Mouse (Mus musculus): ENCODE measurements around the gene Pde1a. TPM values are rescaled to one million over a fixed set of nuclear protein-coding genes. Genes with fewer than 3 reads are reported as not detected.

Gene Pde1a
- polyA plus RNA-seq, 1 experiment from 2014 or later: 9.0 TPM

- DNase-seq (ENCODE audit: low spot score) (no peak), ATAC-seq (ENCODE audit: low FRiP score) (no peak)
- H3K9me3 ChIP-seq (ENCODE audit: control insufficient read depth, low read length): no peaks in the 10 kb centered on the region
- 65% methylated on average over 3 of the region's 3 CpGs for WGBS
- H3K4me1 ChIP-seq (replicated peaks; ENCODE audit: control insufficient read depth, insufficient read depth, low read length): no peaks in the 10 kb centered on the region
- no peaks in the 10 kb centered on the region for H3K27me3 ChIP-seq (ENCODE audit: control insufficient read depth, insufficient read depth, low read length)
- H3K27ac ChIP-seq: no peak overlapping the region
- no peak overlapping the region for H3K4me3 ChIP-seq (replicated peaks; ENCODE audit: low read length)
- no peaks in the 10 kb centered on the region for H3K36me3 ChIP-seq (replicated peaks; ENCODE audit: control insufficient read depth, insufficient read depth)
- H3K4me2 ChIP-seq (replicated peaks): no peak overlapping the region
- H3K9ac ChIP-seq: no peak overlapping the region
Observed at GRCm38 (mm10) chr2:79819543-79819942, 309.7 kb downstream of the Pde1a start.

- no peaks in the 10 kb centered on the region for H3K27me3 ChIP-seq (ENCODE audit: control insufficient read depth, insufficient read depth, low read length)
- no peak for DNase-seq (ENCODE audit: low spot score)
- H3K4me3 ChIP-seq (replicated peaks; ENCODE audit: low read length): no peak overlapping the region
- 77% methylated on average over 3 of the region's 3 CpGs for WGBS
- H3K4me2 ChIP-seq (replicated peaks): no peak overlapping the region
- no peak overlapping the region for H3K27ac ChIP-seq
- H3K4me1 ChIP-seq (replicated peaks; ENCODE audit: control insufficient read depth, insufficient read depth, low read length): no peaks in the 10 kb centered on the region
- ATAC-seq (ENCODE audit: low FRiP score): no peak
- no peak overlapping the region for H3K9ac ChIP-seq
- H3K36me3 ChIP-seq (replicated peaks; ENCODE audit: control insufficient read depth, insufficient read depth): no peaks in the 10 kb centered on the region
- H3K9me3 ChIP-seq (ENCODE audit: control insufficient read depth, low read length): no peaks in the 10 kb centered on the region
Observed at GRCm38 (mm10) chr2:79815708-79816484, 313.4 kb downstream of the Pde1a start.

GRCm38 (mm10) chr2:79798627-79799026 is 330.6 kb downstream of the Pde1a start:
- Histone ChIP-seq H3K4me2 (replicated peaks) (no peak overlapping the region), H3K27ac (no peak overlapping the region), H3K9me3 (ENCODE audit: control insufficient read depth, low read length) (no peaks in the 10 kb centered on the region), H3K9ac (no peak overlapping the region), H3K4me3 (replicated peaks; ENCODE audit: low read length) (no peak overlapping the region), H3K4me1 (replicated peaks; ENCODE audit: control insufficient read depth, insufficient read depth, low read length) (no peaks in the 10 kb centered on the region), H3K27me3 (ENCODE audit: control insufficient read depth, insufficient read depth, low read length) (no peaks in the 10 kb centered on the region), H3K36me3 (replicated peaks; ENCODE audit: control insufficient read depth, insufficient read depth) (no peaks in the 10 kb centered on the region)
- DNase-seq (ENCODE audit: low spot score) (no peak), ATAC-seq (ENCODE audit: low FRiP score) (no peak)
- 15% methylated on average over 7 of the region's 7 CpGs for WGBS

GRCm38 (mm10) chr2:79797444-79797843 is 331.8 kb downstream of the Pde1a start:
- DNase-seq (ENCODE audit: low spot score) (no peak), ATAC-seq (ENCODE audit: low FRiP score) (no peak)
- Histone ChIP-seq H3K27me3 (ENCODE audit: control insufficient read depth, insufficient read depth, low read length) (no peaks in the 10 kb centered on the region), H3K9me3 (ENCODE audit: control insufficient read depth, low read length) (no peaks in the 10 kb centered on the region), H3K4me1 (replicated peaks; ENCODE audit: control insufficient read depth, insufficient read depth, low read length) (no peaks in the 10 kb centered on the region), H3K4me2 (replicated peaks) (no peak overlapping the region), H3K4me3 (replicated peaks; ENCODE audit: low read length) (no peak overlapping the region), H3K9ac (no peak overlapping the region), H3K36me3 (replicated peaks; ENCODE audit: control insufficient read depth, insufficient read depth) (no peaks in the 10 kb centered on the region), H3K27ac (no peak overlapping the region)
- 65% methylated on average over 2 of the region's 2 CpGs for WGBS

- H3K4me1 ChIP-seq (replicated peaks; ENCODE audit: control insufficient read depth, insufficient read depth, low read length): no peaks in the 10 kb centered on the region
- no peak overlapping the region for H3K4me3 ChIP-seq (replicated peaks; ENCODE audit: low read length)
- WGBS: 82% methylated on average over 2 of the region's 2 CpGs
- no peak overlapping the region for H3K9ac ChIP-seq
- H3K36me3 ChIP-seq (replicated peaks; ENCODE audit: control insufficient read depth, insufficient read depth): no peaks in the 10 kb centered on the region
- no peak overlapping the region for H3K27ac ChIP-seq
- ATAC-seq (ENCODE audit: low FRiP score): no peak
- H3K4me2 ChIP-seq (replicated peaks): no peak overlapping the region
- H3K27me3 ChIP-seq (ENCODE audit: control insufficient read depth, insufficient read depth, low read length): no peaks in the 10 kb centered on the region
- no peak for DNase-seq (ENCODE audit: low spot score)
- H3K9me3 ChIP-seq (ENCODE audit: control insufficient read depth, low read length): no peaks in the 10 kb centered on the region
Observed at GRCm38 (mm10) chr2:79793186-79793585, 336.1 kb downstream of the Pde1a start.

- ATAC-seq (ENCODE audit: low FRiP score) (no peak), DNase-seq (ENCODE audit: low spot score) (no peak)
- Histone ChIP-seq H3K36me3 (replicated peaks; ENCODE audit: control insufficient read depth, insufficient read depth) (no peaks in the 10 kb centered on the region), H3K27me3 (ENCODE audit: control insufficient read depth, insufficient read depth, low read length) (no peaks in the 10 kb centered on the region), H3K4me2 (replicated peaks) (no peak overlapping the region), H3K27ac (no peak overlapping the region), H3K4me1 (replicated peaks; ENCODE audit: control insufficient read depth, insufficient read depth, low read length) (no peaks in the 10 kb centered on the region), H3K4me3 (replicated peaks; ENCODE audit: low read length) (no peak overlapping the region), H3K9ac (no peak overlapping the region), H3K9me3 (ENCODE audit: control insufficient read depth, low read length) (no peaks in the 10 kb centered on the region)
- 94% methylated on average over 11 of the region's 11 CpGs for WGBS
Observed at GRCm38 (mm10) chr2:79786467-79786866, 342.8 kb downstream of the Pde1a start.

GRCm38 (mm10) chr2:79785541-79786134 is 343.6 kb downstream of the Pde1a start:
- Histone ChIP-seq H3K36me3 (replicated peaks; ENCODE audit: control insufficient read depth, insufficient read depth) (no peaks in the 10 kb centered on the region), H3K4me2 (replicated peaks) (no peak overlapping the region), H3K27ac (no peak overlapping the region), H3K4me3 (replicated peaks; ENCODE audit: low read length) (no peak overlapping the region), H3K4me1 (replicated peaks; ENCODE audit: control insufficient read depth, insufficient read depth, low read length) (no peaks in the 10 kb centered on the region), H3K27me3 (ENCODE audit: control insufficient read depth, insufficient read depth, low read length) (no peaks in the 10 kb centered on the region), H3K9me3 (ENCODE audit: control insufficient read depth, low read length) (no peaks in the 10 kb centered on the region), H3K9ac (no peak overlapping the region)
- DNase-seq (ENCODE audit: low spot score): no peak
- WGBS: 72% methylated on average over 8 of the region's 8 CpGs
- ATAC-seq (ENCODE audit: low FRiP score): no peak

Other genes starting within 250 kb of the Pde1a start
- gene Prdx6b, start 163.0 kb upstream of the Pde1a start, polyA plus RNA-seq (2014; fragmentation: Nextera tagmentation; extraction: Ambion mirVana): not detected in 2 replicates
- 72.7 and 78.6 TPM in 2 replicates for gene Dnajc10, start 186.0 kb upstream of the Pde1a start, polyA plus RNA-seq (2014; fragmentation: Nextera tagmentation; extraction: Ambion mirVana)